Mouse (Mus musculus): Measurements from ENCODE around the gene Copb1. TPM values are rescaled to one million over a fixed set of nuclear protein-coding genes. Genes with fewer than 3 reads are reported as not detected.
A peak's percentile ranks its signal among the peaks of the same experiment; 100 is the strongest.

Copb1 gene
- total RNA-seq, 2 experiments from 2014 or later: 22.0 to 26.8 TPM

- TF ChIP-seq CTCF (IDR thresholded peaks at IDR 0.05): no peak
- intact Hi-C loops (cut with DNase I): loop anchor here (5.0 kb wide), 1 partner anchor 51 kb away; no protein-coding TSS in a partner anchor
- no peak overlapping the region for H3K4me3 ChIP-seq
- DNase-seq: no peak
- H3K27ac ChIP-seq: no peak overlapping the region
These were observed 71.1 kb downstream of the Copb1 start for GRCm38 (mm10) chr7:114183416-114183815.

GRCm38 (mm10) chr7:114182708-114183107 lies 71.8 kb downstream of the Copb1 start:
- Histone ChIP-seq H3K4me3 (no peak overlapping the region), H3K27ac (no peak overlapping the region)
- no peak for TF ChIP-seq CTCF (IDR thresholded peaks at IDR 0.05)
- no peak for DNase-seq
- intact Hi-C loops (cut with DNase I): loop anchor here (5.0 kb wide), 1 partner anchor 50 kb away; no protein-coding TSS in a partner anchor

- DNase-seq: peak; percentile 94
- TF ChIP-seq CTCF (IDR thresholded peaks at IDR 0.05): no peak
- Histone ChIP-seq H3K4me3 (no peak overlapping the region), H3K27ac (peak overlapping the region; percentile 79)
- intact Hi-C loops (cut with DNase I): loop anchor here (5.0 kb wide), 1 partner anchor 49 kb away; no protein-coding TSS in a partner anchor
These were observed 73.1 kb downstream of the Copb1 start for GRCm38 (mm10) chr7:114181391-114181790.

GRCm38 (mm10) chr7:114176588-114176987 lies 77.9 kb downstream of the Copb1 start:
- no peak for TF ChIP-seq CTCF (IDR thresholded peaks at IDR 0.05)
- no peak overlapping the region for H3K27ac ChIP-seq
- intact Hi-C loops (cut with DNase I): no loop called here
- DNase-seq: no peak
- no peak overlapping the region for H3K4me3 ChIP-seq

GRCm38 (mm10) chr7:114171354-114172097 lies 83.0 kb downstream of the Copb1 start:
- no peak for DNase-seq
- Histone ChIP-seq H3K27ac (no peak overlapping the region), H3K4me3 (no peak overlapping the region)
- intact Hi-C loops (cut with DNase I): no loop called here
- no peak for TF ChIP-seq CTCF (IDR thresholded peaks at IDR 0.05)

- peak; percentile 70 for DNase-seq
- TF ChIP-seq CTCF (IDR thresholded peaks at IDR 0.05): no peak
- Histone ChIP-seq H3K27ac (peak overlapping the region; percentile 16; the same call in 1 of the 2 replicates), H3K4me3 (no peak overlapping the region)
- intact Hi-C loops (cut with DNase I): no loop called here
These were observed 84.5 kb downstream of the Copb1 start for GRCm38 (mm10) chr7:114169996-114170395.

GRCm38 (mm10) chr7:114169381-114169780 lies 85.1 kb downstream of the Copb1 start:
- Histone ChIP-seq H3K27ac (no peak overlapping the region; the same call in 1 of the 2 replicates), H3K4me3 (no peak overlapping the region)
- no peak for TF ChIP-seq CTCF (IDR thresholded peaks at IDR 0.05)
- DNase-seq: no peak
- intact Hi-C loops (cut with DNase I): no loop called here

Other genes starting within 250 kb of the Copb1 start
- 10 to 100 TPM; 15.6 to 20.1 TPM for gene Rras2, start 136.9 kb downstream of the Copb1 start, total RNA-seq (2021)
- gene Psma1, start 21.4 kb upstream of the Copb1 start, total RNA-seq (2021): 10 to 100 TPM; 95.8 to 100.0 TPM
- gene Pde3b, start 160.6 kb upstream of the Copb1 start, total RNA-seq (2021): 1 to 10 TPM; 3.2 to 4.7 TPM

All from gastrocnemius, adult 2 months (tissue).